Mouse (Mus musculus) C2C12 (cell line): Measurements from ENCODE around the gene Zfp617.
"Not testable (repeated sequence)": the region's sequence is repeated elsewhere in the genome, so short reads cannot be mapped to it uniquely, and the experiment has no call there.

ENCODE experiments used
- CEBPB ChIP-seq: IDR thresholded peaks from one replicate; pipeline ENCODE4 v1.6.1; 2011; ENCODE audit warnings: low read depth, mild to moderate bottlenecking, control low read depth, moderate library complexity
- CTCF ChIP-seq: IDR thresholded peaks from one replicate; pipeline ENCODE4 v1.5.1; 2011; ENCODE audit not compliant: control insufficient read depth, insufficient read depth, insufficient read length
- FOSL1 ChIP-seq: IDR thresholded peaks from one replicate; pipeline ENCODE4 v1.8.0; 2011; ENCODE audit warnings: mild to moderate bottlenecking, low read length; ENCODE audit not compliant: poor library complexity, insufficient read depth, severe bottlenecking
- MAX ChIP-seq: IDR thresholded peaks from one replicate; pipeline ENCODE4 v1.6.1; 2011; ENCODE audit warnings: mild to moderate bottlenecking, control low read depth
- MYOD1 ChIP-seq: IDR thresholded peaks from one replicate; pipeline ENCODE4 v1.6.1; 2011; ENCODE audit warnings: low read depth; ENCODE audit not compliant: control insufficient read depth, insufficient read length
- MYOG ChIP-seq: IDR thresholded peaks from one replicate; pipeline ENCODE4 v1.6.1; 2011; ENCODE audit not compliant: control insufficient read depth, insufficient read length; ENCODE audit errors: extremely low read depth
- USF1 ChIP-seq: IDR thresholded peaks from one replicate; pipeline ENCODE4 v1.6.1; 2011; ENCODE audit warnings: low read depth, mild to moderate bottlenecking, control low read depth, moderate library complexity

DNA sequence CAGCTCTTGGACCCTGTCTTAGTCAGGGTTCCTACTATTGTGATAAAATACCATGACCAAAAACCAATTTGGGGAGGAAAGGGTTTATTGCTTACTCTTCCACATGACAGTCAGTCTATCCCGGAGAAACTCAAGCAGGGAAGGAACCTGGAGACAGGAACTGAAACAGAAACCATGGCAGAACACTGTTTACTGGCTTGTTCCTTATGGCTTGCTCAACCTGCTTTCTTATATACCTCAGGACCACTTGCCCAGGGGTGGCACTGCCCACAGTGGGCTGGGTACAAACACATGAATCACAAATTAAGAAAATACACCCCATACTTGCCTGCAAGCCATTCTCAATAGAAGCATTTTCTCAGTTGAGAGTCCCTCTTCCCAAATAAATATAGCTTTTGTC is 5.4 kb upstream of the Zfp617 start:
- not testable (repeated sequence) for TF ChIP-seq MYOG, CTCF, MAX, MYOD1, FOSL1, CEBPB, USF1
